9 mouse cellular contexts compared by ENCODE assay signal in genomic region chr10:19708277-19709070, GRCm38 (mm10). TPM values are rescaled to one million over a fixed set of nuclear protein-coding genes. Genes with fewer than 3 reads are reported as not detected.
DNase-seq lines count a peak whose midpoint lies in the region; ATAC-seq and TF ChIP-seq lines count a peak whose summit lies in the region.
"Had no signal": no experiment of that assay in that cellular context is flagged by ENCODE, and none has a peak within 500 bp of the region (broad histone marks: within the 10 kb centered on the region; RNA-seq: fewer than 3 reads in every experiment).

No protein-coding gene starts in this region.

- peak; percentile 45 for TF ChIP-seq CTCF in heart, postnatal 0 days (IDR thresholded peaks at IDR 0.05; ENCODE audit: low read depth)

- H3K4me2 ChIP-seq in heart, postnatal 0 days (ENCODE audit: low read depth, low read length) = no peak overlapping the region
- H3K4me2 ChIP-seq: heart, embryonic 15.5 days had no signal

- H3K27ac ChIP-seq in heart, postnatal 0 days (ENCODE audit: low read depth) = no peak overlapping the region
- H3K27ac ChIP-seq in ES-E14 (ENCODE audit: insufficient read depth, low read depth, low read length, poor library complexity, severe bottlenecking) = no peak overlapping the region
- H3K27ac ChIP-seq: heart, embryonic 15.5 days had no signal

- H3K27me3 ChIP-seq in heart, postnatal 0 days (ENCODE audit: control insufficient read depth, insufficient read depth, low read length) = peaks cover 15% of the 10 kb centered on the region

- H3K9ac ChIP-seq in heart, postnatal 0 days (replicated peaks; ENCODE audit: low read depth, low read length) = no peak overlapping the region
- H3K9ac ChIP-seq in ES-E14 (ENCODE audit: insufficient read depth, low read depth, low read length, poor library complexity, severe bottlenecking) = no peak overlapping the region
- H3K9ac ChIP-seq: heart, embryonic 15.5 days had no signal

- no peak for TF ChIP-seq EP300 in heart, postnatal 0 days (IDR thresholded peaks at IDR 0.05; ENCODE audit: low read depth)

- no peak overlapping the region for H3K4me3 ChIP-seq in heart, postnatal 0 days (ENCODE audit: low read depth, low read length)
- H3K4me3 ChIP-seq in ES-E14 (ENCODE audit: insufficient read depth in 1 of 2, low read depth in 1 of 2, low read length in 2 of 2, poor library complexity in 1 of 2, severe bottlenecking in 1 of 2) = peak overlapping the region in 1 of 2 experiments; percentile 33; a peak in 2 of 4 replicates
- H3K4me3 ChIP-seq: heart, embryonic 15.5 days had no signal

- no peaks in the 10 kb centered on the region for H3K36me3 ChIP-seq in heart, postnatal 0 days (replicated peaks; ENCODE audit: control insufficient read depth, insufficient read depth, low read length)
- no peaks in the 10 kb centered on the region for H3K36me3 ChIP-seq in ES-E14 (ENCODE audit: control insufficient read depth, insufficient read depth, low read length, poor library complexity, severe bottlenecking)
- H3K36me3 ChIP-seq: heart, embryonic 15.5 days had no signal

- DNase-seq in heart, postnatal 0 days (ENCODE audit: low spot score) = no peak
- DNase-seq in heart, adult 9 months (ENCODE audit: low spot score in 2 of 2) = no peak
- DNase-seq in 416B (ENCODE audit: low read depth) = peak; percentile 88
- DNase-seq in ES-E14 (ENCODE audit: low read depth, low spot score) = peak; percentile 75
- peak; percentile 78 for DNase-seq in embryo, embryonic 11 days
- peak; percentile 33 for DNase-seq in lung, postnatal 14 days
- DNase-seq in ovary, postnatal 14 days (ENCODE audit: low spot score) = no peak

- 63% methylated on average over 12 of the region's 12 CpGs for WGBS in heart, postnatal 0 days

- peaks cover 10% of the 10 kb centered on the region; the same call in 1 of the 2 replicates for H3K4me1 ChIP-seq in heart, postnatal 0 days (ENCODE audit: control insufficient read depth, insufficient read depth)
- H3K4me1 ChIP-seq in ES-E14 (ENCODE audit: control insufficient read depth in 2 of 2, insufficient read depth in 2 of 2, low read length in 2 of 2, poor library complexity in 1 of 2) = no peaks in the 10 kb centered on the region

- no peak for ATAC-seq in heart, postnatal 0 days (ENCODE audit: insufficient read depth, low read depth)
- ATAC-seq in activated CD4-positive, CD25-positive, alpha-beta regulatory T cell, adult 4 months = no peak

- H3K9me3 ChIP-seq in heart, postnatal 0 days (replicated peaks; ENCODE audit: control insufficient read depth, low read length) = no peaks in the 10 kb centered on the region
- H3K9me3 ChIP-seq in ES-E14 (ENCODE audit: control insufficient read depth, insufficient read depth, low read depth, low read length) = no peaks in the 10 kb centered on the region
- H3K9me3 ChIP-seq: heart, embryonic 15.5 days had no signal

- in situ Hi-C loops in ES-E14 (cut with MboI; ENCODE audit: low sequenced_read_pairs in 2 of 2, unreplicated experiment in 2 of 2) = loop anchor here (25.0 kb wide), 3 partner anchors 204 to 404 kb away; partner anchors contain the start of gene Pex7 (in 1 of the 2)

TF ChIP-seq in ES-E14, 5 proteins besides CTCF, POLR2A, EP300 and RAD21:
- TF ChIP-seq ZC3H11A (IDR thresholded peaks at IDR 0.05; ENCODE audit: borderline replicate concordance, low read depth, low read length) (peak; percentile 77; the same call in 1 of the 2 replicates), ZNF384 (IDR thresholded peaks at IDR 0.05; ENCODE audit: low read depth, low read length) (no peak)

RNA-seq across cellular contexts. Expression of gene Il20ra, which starts 3.9 kb away (rescaled TPM):
- total RNA-seq in heart, postnatal 0 days (2014; rRNA removed; ENCODE audit: low replicate concordance) = not detected in 2 replicates
- not detected in 2 replicates for polyA plus RNA-seq in heart, postnatal 0 days (2015; fragmentation: Nextera tagmentation; extraction: Ambion mirVana)
- total RNA-seq in ES-E14 (2012; rRNA removed) = 0.16 TPM in 1 of 2 replicates, not detected in the other
- polyA plus RNA-seq in activated CD4-positive, CD25-positive, alpha-beta regulatory T cell, adult 4 months (2017; shearing (Covaris generic)) = under 1 TPM in 1 of 2 experiments, not detected in 1; 0.22 TPM
- polyA plus RNA-seq: heart, embryonic 15.5 days had no signal

Comparison
In these comparisons a context has a peak if more than half of its experiments do, and no peak if none do; other contexts are left out.
1. DNase-seq: peak in 416B (single experiment), ES-E14 (single experiment), embryo, embryonic 11 days (single experiment) and lung, postnatal 14 days (single experiment); none in heart, postnatal 0 days (single experiment), heart, adult 9 months (0 of 2) and ovary, postnatal 14 days (single experiment).